Mouse (Mus musculus): Measurements from ENCODE around the gene Tcerg1l. TPM values are rescaled to one million over a fixed set of nuclear protein-coding genes. Genes with fewer than 3 reads are reported as not detected.

The Tcerg1l gene
- total RNA-seq, 1 experiment from 2014 or later, result not detected

DNA sequence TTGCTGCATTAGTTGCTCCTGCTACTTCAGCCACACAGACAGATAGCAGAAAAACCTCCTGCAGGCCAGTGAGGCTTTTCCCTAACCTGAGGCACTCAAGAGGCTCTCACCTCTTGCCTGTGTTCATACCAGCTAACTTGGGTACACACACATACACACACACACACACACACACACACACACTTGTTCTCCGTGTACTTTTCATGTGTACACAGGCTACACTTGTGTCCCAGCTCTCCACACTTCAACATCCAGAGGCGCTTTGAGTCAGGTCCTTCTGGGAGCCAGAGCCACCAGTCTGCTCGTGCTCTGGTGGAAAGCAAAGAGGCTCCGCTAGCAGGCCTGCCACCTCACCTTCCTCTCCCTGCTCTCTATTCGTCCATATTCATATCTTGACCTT, 24.0 kb downstream of the Tcerg1l start:
- no peak for ATAC-seq (ENCODE audit: extremely low read depth, insufficient number of reproducible peaks, low FRiP score, poor library complexity, severe bottlenecking)

DNA sequence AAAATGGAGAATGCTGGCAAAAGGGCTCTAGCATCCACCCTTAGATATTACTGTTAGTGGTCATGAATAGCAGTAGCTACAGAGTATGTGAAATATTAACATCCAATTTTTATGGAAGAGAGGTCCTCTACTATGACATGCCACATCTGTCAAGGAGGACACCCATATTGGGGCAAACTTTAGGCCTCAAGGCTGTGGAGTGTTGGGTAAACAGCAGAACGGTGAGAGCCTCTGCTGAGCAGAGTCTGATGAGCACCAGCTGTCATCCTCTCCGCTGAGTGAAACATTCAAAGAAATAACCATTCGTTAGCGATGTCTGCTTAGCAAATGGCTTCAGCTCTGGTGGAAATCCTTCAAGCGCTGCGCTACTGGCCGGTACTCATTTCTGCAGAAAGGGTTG, 30.0 kb downstream of the Tcerg1l start:
- no peak for ATAC-seq (ENCODE audit: extremely low read depth, insufficient number of reproducible peaks, low FRiP score, poor library complexity, severe bottlenecking)

DNA sequence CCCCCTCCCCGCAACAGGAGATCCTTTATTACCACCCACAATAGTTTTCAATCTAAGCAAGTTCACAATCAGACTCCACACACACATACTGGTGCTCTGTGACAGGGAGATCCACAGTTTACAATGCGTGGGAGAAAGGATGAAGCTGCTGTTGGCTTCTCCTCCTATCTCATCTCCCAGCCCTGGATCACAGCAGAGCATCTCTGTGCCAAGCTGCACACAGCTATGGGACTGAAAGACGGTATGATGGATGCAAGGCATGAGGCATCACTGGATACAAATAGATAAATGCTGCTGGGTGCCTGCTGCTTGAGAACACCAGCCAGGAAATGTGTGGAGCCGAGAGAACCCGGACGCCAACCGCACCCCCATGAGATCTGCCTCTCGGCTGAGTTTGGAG, 32.0 kb downstream of the Tcerg1l start:
- ATAC-seq (ENCODE audit: extremely low read depth, insufficient number of reproducible peaks, low FRiP score, poor library complexity, severe bottlenecking), result no peak

DNA sequence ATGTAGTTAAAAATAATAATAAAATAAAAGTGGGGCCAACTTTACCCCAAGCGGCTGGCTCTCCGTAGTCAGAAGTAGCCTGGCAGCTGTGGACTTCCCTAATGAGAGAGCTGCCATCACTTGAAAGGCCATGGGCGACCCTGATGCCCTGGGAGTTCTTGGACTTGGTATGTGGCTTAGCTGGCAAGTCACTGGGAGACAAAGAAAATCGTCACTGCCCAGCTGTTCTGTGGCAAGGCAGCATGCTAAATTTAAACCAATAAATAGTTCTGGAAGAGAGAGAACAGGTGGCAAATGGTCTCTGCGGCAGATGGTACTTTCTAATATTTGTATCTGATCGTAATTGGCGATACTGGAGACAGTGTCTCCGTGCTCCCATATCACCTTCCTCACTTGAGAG, 40.1 kb downstream of the Tcerg1l start:
- no peak for ATAC-seq (ENCODE audit: extremely low read depth, insufficient number of reproducible peaks, low FRiP score, poor library complexity, severe bottlenecking)

DNA sequence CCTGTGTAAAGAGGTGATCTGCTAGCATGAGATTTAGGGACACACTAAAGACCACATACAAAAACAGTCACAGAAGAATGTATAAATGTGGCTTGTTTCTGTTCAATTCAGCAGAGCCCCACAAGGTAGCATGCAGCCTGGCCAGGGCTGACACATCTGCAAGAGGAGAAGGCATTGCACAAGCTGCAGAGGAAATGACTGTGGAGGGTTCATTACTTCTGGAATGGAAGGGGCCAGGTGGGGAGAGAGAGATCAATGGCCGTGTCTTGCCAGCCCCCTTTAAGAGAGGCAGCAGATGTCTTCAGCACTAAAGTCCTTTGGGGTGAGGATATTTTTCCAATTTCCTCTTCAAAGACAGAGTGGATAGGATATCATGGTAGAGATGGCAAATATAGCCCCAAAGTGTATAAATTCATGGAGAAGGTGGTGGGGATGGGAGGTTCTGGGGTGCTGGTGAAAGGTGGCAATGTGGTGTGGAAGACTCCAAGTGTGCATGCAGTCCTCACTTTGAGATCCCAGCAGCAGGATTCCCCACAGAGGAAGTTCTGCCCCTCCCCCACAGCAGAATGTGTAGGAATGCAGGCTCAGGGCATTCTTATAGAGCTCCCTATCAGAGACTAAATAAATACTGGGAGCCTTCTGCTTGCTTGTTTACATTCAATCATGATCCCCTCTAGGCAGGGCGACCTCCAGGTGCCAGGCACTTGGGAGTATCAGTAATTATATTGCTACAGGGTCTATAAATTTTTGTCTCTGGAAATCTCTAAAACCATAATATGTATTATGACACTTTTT, 40.7 kb downstream of the Tcerg1l start:
- ATAC-seq (ENCODE audit: extremely low read depth, insufficient number of reproducible peaks, low FRiP score, poor library complexity, severe bottlenecking), result no peak

DNA sequence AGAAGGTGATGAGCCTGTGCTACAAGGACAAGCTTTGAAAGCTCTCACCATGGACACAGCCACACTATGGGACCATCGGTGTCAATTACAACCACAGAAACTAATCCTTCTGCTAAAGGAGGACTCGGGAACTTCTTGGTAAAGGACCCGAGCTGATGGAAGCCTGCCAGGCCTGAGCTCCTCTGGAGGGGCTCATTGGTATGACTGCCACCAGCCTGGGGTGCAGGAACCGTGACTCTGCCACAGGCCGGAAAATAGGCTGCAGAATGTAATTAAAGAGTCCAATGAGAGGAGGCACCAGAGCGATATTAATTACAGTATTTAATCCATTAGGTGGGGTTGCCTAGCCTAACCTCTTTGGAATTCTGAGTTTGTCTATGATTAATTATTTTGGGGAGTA, 52.1 kb downstream of the Tcerg1l start:
- ATAC-seq (ENCODE audit: extremely low read depth, insufficient number of reproducible peaks, low FRiP score, poor library complexity, severe bottlenecking), result no peak

DNA sequence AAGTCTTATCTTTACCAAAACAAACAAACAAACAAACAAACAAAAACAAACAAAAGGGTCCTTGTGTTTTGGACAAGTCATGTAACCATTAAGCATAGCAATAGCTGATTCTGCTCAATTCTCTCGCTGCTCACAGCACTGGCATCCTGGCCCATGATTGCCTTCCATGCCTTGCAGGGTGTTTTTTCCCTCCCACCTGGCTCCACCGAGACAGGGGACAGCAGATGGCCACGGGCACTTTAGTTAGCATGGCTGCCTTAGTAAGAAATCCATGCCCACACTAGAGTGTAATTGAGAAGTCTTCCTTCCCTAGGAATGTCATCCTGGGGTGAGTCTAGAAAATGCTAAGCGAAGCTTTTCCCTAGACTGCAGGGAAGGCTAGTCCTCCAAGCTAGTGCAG, 59.1 kb downstream of the Tcerg1l start:
- no peak for ATAC-seq (ENCODE audit: extremely low read depth, insufficient number of reproducible peaks, low FRiP score, poor library complexity, severe bottlenecking)

DNA sequence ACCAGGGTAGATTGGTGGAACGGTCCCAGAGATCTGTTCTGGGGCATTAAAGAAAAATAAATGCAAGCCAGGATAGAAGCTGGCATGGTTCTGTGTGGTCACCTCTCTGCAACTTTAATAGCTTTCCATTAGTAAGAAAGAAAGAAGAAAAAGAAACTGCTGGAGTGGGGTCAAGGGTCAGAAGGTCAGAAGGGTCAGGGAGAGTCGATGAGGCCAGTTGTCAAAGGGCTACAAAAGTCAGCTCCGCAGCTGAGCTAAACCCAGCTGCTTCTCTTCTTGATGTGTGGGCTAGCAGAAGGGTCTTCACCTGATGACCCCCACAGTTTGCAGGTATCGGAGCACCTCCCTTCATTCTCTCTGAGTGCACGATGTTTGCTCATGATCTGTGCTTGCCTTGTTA, 59.6 kb downstream of the Tcerg1l start:
- no peak for ATAC-seq (ENCODE audit: extremely low read depth, insufficient number of reproducible peaks, low FRiP score, poor library complexity, severe bottlenecking)

DNA sequence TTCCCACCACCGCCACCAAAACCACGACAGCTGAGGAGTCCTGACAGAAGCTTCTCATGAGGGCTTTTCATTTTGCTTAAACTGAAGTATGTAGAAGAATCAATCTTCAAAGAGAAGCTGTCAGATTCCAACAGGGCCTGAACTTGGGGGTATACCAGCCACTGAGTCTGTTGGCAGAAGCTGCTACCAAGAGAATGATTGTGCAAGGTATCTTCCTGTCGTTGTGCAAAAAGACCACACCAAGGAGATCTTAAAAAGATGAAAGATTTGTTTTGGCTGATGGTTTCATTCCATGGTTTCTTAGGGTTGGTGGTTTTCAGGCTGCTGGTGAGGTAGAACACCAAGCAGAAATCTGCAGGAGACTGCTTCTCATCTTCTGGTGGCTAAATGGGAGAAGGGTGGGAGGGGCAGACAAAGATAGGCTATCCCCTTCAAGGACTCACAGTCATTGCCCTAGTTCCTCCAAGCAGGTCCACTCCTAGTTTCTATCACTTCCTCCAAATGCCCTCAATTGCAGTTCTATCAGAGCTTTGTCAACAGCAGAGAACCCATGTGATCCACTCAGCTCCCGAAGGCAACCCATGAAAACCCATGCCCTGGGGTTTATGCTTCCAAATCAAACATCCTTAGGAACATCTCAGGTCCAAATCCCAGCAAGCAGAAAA, 64.9 kb downstream of the Tcerg1l start:
- ATAC-seq (ENCODE audit: extremely low read depth, insufficient number of reproducible peaks, low FRiP score, poor library complexity, severe bottlenecking), result no peak

DNA sequence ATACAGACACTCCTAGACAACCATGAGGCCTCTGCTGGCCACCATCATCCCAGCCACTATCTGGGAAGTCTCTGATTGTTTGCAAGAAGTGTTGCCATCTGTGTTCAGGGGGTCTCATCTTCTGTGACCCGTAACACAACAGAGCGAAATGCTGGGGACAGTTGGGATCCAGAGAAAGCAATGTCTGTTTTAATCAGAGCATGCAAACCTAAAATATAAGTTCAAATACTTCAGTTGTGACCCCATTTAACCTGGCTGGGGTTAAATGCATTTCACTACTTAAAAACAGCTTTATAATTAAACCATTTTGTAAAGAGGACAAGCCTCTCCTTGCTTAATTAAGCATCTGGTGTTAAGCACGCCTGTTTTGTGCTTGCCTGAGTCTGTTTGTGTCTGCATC, 66.3 kb downstream of the Tcerg1l start:
- ATAC-seq (ENCODE audit: extremely low read depth, insufficient number of reproducible peaks, low FRiP score, poor library complexity, severe bottlenecking), result no peak

DNA sequence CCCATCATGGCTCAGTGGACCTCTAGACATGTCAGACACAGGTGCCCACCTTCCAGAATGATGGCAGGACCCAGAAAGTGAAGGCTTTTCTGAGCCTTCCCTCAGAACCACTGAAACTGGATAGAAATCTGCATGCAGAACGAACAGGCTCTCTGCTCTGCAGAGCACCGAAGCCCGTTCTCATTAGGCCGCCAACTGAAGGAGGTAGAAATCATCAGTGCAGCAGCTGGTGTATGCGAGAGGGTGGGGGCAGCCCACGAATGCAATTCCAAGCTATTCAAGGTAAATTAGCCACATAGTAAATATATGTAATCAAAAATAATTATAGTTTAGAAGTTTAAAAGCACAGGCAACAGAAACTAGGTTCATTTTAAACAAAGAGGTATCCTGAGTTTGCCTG, 68.9 kb downstream of the Tcerg1l start:
- ATAC-seq (ENCODE audit: extremely low read depth, insufficient number of reproducible peaks, low FRiP score, poor library complexity, severe bottlenecking), result no peak

DNA sequence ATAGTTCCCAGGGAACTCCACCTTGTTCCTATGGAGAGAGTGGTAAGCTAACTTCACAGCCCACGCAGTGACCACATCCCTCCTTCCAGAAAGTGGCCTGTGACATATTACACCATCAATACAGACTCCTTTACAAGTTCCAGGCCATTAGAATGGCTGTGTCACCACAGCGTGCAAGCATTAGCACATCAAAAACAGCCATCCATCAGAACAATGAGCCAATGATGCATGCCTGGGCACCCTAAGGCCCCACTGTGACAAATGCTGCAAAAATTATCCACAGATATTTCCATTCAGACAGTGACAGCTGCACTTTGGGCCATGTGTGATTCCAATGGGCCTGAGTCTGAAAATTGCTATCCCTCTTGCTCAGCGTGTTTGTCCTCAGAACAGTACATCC, 70.8 kb downstream of the Tcerg1l start:
- ATAC-seq (ENCODE audit: extremely low read depth, insufficient number of reproducible peaks, low FRiP score, poor library complexity, severe bottlenecking), result no peak

DNA sequence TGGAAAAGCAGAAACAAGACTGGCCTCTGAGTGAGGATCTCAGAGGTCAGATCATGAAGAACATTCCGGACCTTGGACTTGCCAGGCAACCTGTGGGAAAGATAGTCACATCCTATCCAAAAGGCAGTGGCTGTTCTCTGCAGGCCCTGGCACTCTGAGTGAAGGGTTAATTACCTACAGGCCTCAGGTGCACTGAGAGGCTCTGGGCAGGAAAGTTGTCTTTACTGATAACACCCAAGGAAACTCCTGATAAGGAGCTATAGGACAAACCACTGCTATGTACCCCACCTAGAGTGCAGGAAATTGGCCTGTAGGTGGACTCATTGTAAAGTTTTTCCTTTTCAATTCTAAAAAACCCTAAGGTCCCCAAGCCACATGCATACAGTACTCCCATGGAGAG, 83.8 kb downstream of the Tcerg1l start:
- ATAC-seq (ENCODE audit: extremely low read depth, insufficient number of reproducible peaks, low FRiP score, poor library complexity, severe bottlenecking), result no peak

DNA sequence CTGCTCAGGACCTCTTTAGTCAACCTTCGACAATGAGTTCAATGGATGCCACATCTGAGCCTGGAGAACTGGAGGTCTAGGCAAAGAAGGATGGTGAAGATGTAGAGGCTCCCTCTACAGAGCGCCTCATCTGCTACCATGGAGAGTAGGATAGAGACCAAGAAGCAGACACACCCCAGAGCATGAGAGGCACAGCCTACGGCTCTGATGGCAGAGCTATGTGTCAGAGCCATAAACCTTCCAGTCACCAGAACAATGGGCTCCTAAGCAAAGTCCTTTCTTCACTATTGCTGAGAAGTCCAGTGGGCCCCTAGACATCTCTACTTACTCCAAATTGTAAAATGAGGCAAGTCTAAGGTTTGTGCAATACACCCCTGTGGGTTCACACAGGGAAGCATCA, 91.4 kb downstream of the Tcerg1l start:
- no peak for ATAC-seq (ENCODE audit: extremely low read depth, insufficient number of reproducible peaks, low FRiP score, poor library complexity, severe bottlenecking)

DNA sequence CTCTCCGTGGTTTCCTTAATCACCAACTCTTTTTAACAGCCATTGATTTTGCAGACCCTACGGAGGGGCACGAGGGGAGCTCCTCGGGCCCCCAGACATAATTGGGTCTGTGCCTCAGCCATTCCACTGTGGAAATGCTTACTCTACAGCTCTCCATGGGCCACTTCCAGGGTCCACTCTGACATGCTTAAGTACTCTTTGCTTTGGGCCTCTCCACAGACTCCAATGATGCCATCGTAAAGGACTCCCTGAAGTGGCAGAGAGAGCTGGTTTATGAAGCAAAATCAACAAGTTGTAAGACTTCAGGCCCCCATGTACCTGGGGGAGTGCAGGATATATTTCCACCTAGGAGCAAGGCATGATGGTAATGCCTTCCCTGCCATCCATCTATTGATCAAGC, 112.7 kb downstream of the Tcerg1l start:
- no peak for ATAC-seq (ENCODE audit: extremely low read depth, insufficient number of reproducible peaks, low FRiP score, poor library complexity, severe bottlenecking)

DNA sequence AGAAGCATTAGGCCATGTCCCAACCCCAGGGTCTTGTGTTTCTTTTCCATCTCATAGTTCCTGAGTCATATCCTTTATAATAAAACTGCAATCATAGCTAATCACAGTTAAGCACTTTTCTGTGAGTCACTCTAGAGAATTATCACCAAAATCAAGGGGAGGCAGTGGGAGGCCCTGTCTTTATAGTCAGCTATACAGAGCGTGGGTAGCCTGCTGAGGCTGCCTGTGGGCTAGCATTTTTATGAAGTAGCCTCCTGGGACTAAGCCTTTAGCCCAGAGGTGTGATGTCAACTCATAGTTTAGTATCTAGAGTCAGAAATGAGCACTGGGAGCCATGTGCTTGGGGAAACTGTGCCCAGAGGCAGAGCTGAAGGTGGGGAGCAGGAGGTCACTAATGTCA, 122.3 kb downstream of the Tcerg1l start:
- ATAC-seq (ENCODE audit: extremely low read depth, insufficient number of reproducible peaks, low FRiP score, poor library complexity, severe bottlenecking), result no peak

DNA sequence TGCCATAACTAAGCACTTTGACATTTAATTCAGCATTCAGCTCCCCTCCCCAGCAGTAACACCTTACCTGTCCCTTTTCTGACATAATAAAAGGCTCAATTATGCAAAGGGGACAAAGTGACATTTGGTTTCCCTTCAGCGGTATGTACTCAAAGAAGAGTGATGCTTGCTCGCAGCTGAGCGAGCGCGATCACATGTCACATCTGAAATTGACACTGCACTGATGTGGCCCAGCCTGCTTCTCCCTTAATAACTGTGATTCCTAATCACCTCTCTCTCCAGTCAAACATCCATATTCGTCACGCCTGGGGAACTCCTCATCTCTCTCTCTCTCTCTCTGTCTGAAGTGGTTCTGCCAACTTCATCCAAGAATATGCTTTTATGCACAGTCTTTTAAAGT, 126.2 kb downstream of the Tcerg1l start:
- ATAC-seq (ENCODE audit: extremely low read depth, insufficient number of reproducible peaks, low FRiP score, poor library complexity, severe bottlenecking), result no peak

DNA sequence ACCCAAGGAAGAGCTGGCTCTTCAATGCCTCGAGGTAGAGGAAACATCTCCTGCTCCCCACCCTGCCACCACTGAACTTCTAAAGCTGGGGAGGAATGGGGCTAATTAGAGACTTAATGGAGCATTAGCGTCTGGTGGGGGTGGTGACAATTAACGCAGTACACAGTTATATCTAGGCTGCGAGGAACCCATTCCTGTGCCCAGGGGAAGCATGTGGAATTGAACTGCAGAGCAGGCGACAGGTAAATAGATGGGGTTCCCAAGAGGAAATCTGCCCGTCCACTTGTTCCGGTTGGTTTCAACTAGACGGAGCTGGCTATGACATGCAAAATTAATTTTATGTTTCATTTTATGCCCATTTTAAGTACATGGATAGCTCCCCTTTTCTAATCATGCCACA, 128.1 kb downstream of the Tcerg1l start:
- ATAC-seq (ENCODE audit: extremely low read depth, insufficient number of reproducible peaks, low FRiP score, poor library complexity, severe bottlenecking), result no peak

DNA sequence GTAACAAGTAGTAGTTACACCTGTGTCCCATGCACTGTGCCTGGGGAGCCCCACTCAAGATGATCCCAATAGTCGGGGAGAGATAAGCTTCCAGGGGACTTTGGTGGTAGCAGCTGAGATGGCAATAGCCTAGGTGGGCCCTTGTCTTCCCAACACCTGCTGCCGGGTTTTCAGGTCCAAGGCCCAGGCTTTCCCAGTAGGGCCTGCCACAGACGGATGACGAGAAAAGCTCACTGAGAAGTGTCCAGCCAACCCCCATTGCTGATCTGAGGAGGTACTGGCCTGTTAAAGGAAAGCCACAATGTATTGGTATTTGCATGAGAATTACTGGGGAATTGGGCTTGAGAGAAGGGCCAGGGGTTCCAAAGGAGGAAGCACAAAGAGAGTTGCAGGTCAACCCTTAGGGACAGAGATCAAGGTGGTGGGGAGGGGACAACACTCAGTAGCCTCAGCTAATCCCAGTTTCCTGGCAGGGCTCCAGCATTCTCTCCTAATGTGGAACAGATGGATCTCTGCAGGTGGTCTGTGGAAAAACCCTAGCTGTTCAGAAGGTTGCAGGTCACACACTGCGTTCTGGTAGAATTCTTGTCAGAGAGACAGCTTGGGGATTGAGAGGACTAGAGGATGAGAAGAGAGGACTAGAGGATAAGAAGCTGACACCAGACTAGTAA, 129.4 kb downstream of the Tcerg1l start:
- ATAC-seq (ENCODE audit: extremely low read depth, insufficient number of reproducible peaks, low FRiP score, poor library complexity, severe bottlenecking), result no peak

DNA sequence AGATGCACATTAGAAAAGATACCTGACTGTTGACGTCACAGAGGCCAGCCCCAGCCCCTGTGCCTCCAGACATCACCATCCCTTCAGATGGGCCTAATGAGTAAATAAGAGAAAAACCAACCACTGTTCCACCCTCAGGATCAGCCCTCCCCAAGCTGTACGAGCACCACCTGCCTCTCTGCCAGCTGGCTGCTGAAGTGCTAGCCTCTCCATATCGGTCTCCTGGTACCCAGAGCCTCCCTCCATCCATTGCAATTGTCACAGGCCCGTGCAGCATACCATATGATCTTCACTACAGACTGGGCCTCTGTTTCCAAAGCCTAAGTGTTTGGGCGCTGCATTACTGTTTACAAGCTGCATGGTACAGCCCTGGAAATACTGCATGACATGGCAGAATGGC, 148.9 kb downstream of the Tcerg1l start:
- ATAC-seq (ENCODE audit: extremely low read depth, insufficient number of reproducible peaks, low FRiP score, poor library complexity, severe bottlenecking), result no peak
